Mouse (Mus musculus): ENCODE data around the gene Zdhhc6.

- TF ChIP-seq POLR2A (IDR thresholded peaks at IDR 0.05; ENCODE audit: insufficient read length, low read depth) (no peak), REST (IDR thresholded peaks at IDR 0.05; ENCODE audit: insufficient read depth, insufficient read length) (no peak), E2F4 (IDR thresholded peaks at IDR 0.05; ENCODE audit: insufficient read depth) (no peak), POLR2AphosphoS2 (IDR thresholded peaks at IDR 0.05; ENCODE audit: insufficient read length, low read depth) (no peak), TCF12 (IDR thresholded peaks at IDR 0.05; ENCODE audit: insufficient read depth, poor library complexity, severe bottlenecking) (no peak), MYOD1 (IDR thresholded peaks at IDR 0.05; ENCODE audit: control insufficient read depth in 1 of 3, insufficient read length in 2 of 3, low read depth in 2 of 3) (no peak)
These were observed 11.7 kb upstream of the Zdhhc6 start for GRCm38 (mm10) chr19:55327510-55327909.

Measured in myocyte (in vitro differentiated cells).